ENCODE assay signal across 8 mouse cellular contexts in the genomic region with DNA sequence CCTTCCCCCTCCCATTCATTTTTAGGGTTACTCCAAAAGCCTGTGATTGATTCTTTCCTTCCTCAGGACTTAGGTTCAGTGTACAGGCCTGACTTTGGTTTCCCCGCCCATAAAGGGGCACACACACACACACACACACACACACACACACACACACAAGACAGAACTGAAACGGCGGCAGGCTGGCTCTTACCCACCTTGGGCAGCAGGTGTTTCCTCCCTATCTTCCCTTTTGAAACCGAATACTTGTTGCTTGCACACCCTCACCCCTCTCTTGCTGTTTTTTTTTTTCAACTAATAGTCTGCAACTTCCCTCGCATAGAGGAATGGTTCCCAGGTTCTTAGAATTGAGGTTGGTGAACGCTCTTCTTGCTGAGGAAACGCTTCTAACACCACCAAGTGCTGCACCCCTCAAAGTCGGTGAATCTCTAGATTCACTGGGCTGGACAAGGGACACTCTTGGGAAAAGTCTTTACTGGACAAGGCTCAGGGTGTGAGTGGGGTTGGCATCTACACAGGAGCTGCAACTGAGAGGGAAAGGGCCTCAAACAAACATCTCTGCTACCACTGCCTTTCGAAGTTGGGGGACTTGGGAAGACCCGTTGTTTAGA. TPM values are rescaled to one million over a fixed set of nuclear protein-coding genes. Genes with fewer than 3 reads are reported as not detected.
DNase-seq lines count a peak whose midpoint lies in the region; ATAC-seq lines count a peak whose summit lies in the region.

No protein-coding gene starts in this region.

- H3K4me1 ChIP-seq in hindbrain, embryonic 10.5 days (replicated peaks), result peaks cover 58% of the 10 kb centered on the region

- WGBS in hindbrain, embryonic 10.5 days, result 38% methylated on average over 10 of the region's 10 CpGs

- peak overlapping the region; percentile 96 for H3K27ac ChIP-seq in hindbrain, embryonic 10.5 days

- no peaks in the 10 kb centered on the region for H3K9me3 ChIP-seq in hindbrain, embryonic 10.5 days

- peak overlapping the region; percentile 83 for H3K4me3 ChIP-seq in hindbrain, embryonic 10.5 days

- DNase-seq in hindbrain, embryonic 10.5 days (ENCODE audit: low spot score), result no peak
- DNase-seq in liver, result peak; percentile 49
- peak; percentile 46 to 83 for DNase-seq in natural killer cell, adult 2 months (ENCODE audit: low spot score in 2 of 2)
- no peak for DNase-seq in cerebellum, adult 9-10 months
- DNase-seq in cerebellum, adult 11-12 months, result no peak
- DNase-seq in urinary bladder, postnatal 25 days (ENCODE audit: low spot score), result no peak

- peak; percentile 56 for ATAC-seq in CD4-positive, CD25-positive, alpha-beta regulatory T cell, adult 4 months
- peak; percentile 48 for ATAC-seq in activated CD4-positive, CD25-positive, alpha-beta regulatory T cell, adult 4 months

- no peaks in the 10 kb centered on the region for H3K27me3 ChIP-seq in hindbrain, embryonic 10.5 days (ENCODE audit: insufficient read depth, poor library complexity, severe bottlenecking)

- H3K36me3 ChIP-seq in hindbrain, embryonic 10.5 days, result peaks cover 28% of the 10 kb centered on the region

RNA-seq across cellular contexts. Expression of a gene that starts 5.9 kb away (rescaled TPM):
- 100 to 1,000 TPM in 1 of 2 experiments, 10 to 100 TPM in 1; 70.9 to 106 TPM for polyA plus RNA-seq in CD4-positive, CD25-positive, alpha-beta regulatory T cell, adult 4 months (2017; shearing (Covaris generic))
- polyA plus RNA-seq in activated CD4-positive, CD25-positive, alpha-beta regulatory T cell, adult 4 months (2017; shearing (Covaris generic)), result 10 to 100 TPM; 55.3 to 85.9 TPM
- polyA plus RNA-seq in hindbrain, embryonic 10.5 days (2016; fragmentation: Nextera tagmentation; extraction: Ambion mirVana), result 39.9 and 43.2 TPM in 2 replicates

RNA-seq across cellular contexts. Expression of a gene that starts 28.2 kb away (rescaled TPM):
- under 1 TPM in 1 of 2 experiments, not detected in 1; 0.28 TPM for polyA plus RNA-seq in CD4-positive, CD25-positive, alpha-beta regulatory T cell, adult 4 months (2017; shearing (Covaris generic))
- polyA plus RNA-seq in activated CD4-positive, CD25-positive, alpha-beta regulatory T cell, adult 4 months (2017; shearing (Covaris generic)), result not detected
- polyA plus RNA-seq in hindbrain, embryonic 10.5 days (2016; fragmentation: Nextera tagmentation; extraction: Ambion mirVana), result not detected in 2 replicates

RNA-seq across cellular contexts. Expression of a gene that starts 35.2 kb away (rescaled TPM):
- polyA plus RNA-seq in CD4-positive, CD25-positive, alpha-beta regulatory T cell, adult 4 months (2017; shearing (Covaris generic)), result not detected
- not detected for polyA plus RNA-seq in activated CD4-positive, CD25-positive, alpha-beta regulatory T cell, adult 4 months (2017; shearing (Covaris generic))
- polyA plus RNA-seq in hindbrain, embryonic 10.5 days (2016; fragmentation: Nextera tagmentation; extraction: Ambion mirVana), result 0.10 TPM in 1 of 2 replicates, not detected in the other

RNA-seq across cellular contexts. Expression of a gene that starts 46.8 kb away (rescaled TPM):
- polyA plus RNA-seq in CD4-positive, CD25-positive, alpha-beta regulatory T cell, adult 4 months (2017; shearing (Covaris generic)), result 10 to 100 TPM; 60.2 to 62.0 TPM
- polyA plus RNA-seq in activated CD4-positive, CD25-positive, alpha-beta regulatory T cell, adult 4 months (2017; shearing (Covaris generic)), result 10 to 100 TPM; 47.9 to 54.3 TPM
- 28.7 and 43.2 TPM in 2 replicates for polyA plus RNA-seq in hindbrain, embryonic 10.5 days (2016; fragmentation: Nextera tagmentation; extraction: Ambion mirVana)

RNA-seq across cellular contexts. Expression of a gene that starts 54.6 kb away (rescaled TPM):
- polyA plus RNA-seq in CD4-positive, CD25-positive, alpha-beta regulatory T cell, adult 4 months (2017; shearing (Covaris generic)), result not detected
- polyA plus RNA-seq in activated CD4-positive, CD25-positive, alpha-beta regulatory T cell, adult 4 months (2017; shearing (Covaris generic)), result not detected
- not detected in 2 replicates for polyA plus RNA-seq in hindbrain, embryonic 10.5 days (2016; fragmentation: Nextera tagmentation; extraction: Ambion mirVana)

Comparison
In these comparisons a context has a peak if more than half of its experiments do, and no peak if none do; other contexts are left out.
1. DNase-seq: peak in liver (single experiment) and natural killer cell, adult 2 months (2 of 2); none in hindbrain, embryonic 10.5 days (single experiment), cerebellum, adult 9-10 months (single experiment), cerebellum, adult 11-12 months (single experiment) and urinary bladder, postnatal 25 days (single experiment).